Mouse (Mus musculus): ENCODE results near the gene Bcar3. TPM values are rescaled to one million over a fixed set of nuclear protein-coding genes. Genes with fewer than 3 reads are reported as not detected.

Bcar3 gene
- total and polyA plus RNA-seq, 3 experiments = not detected

DNA sequence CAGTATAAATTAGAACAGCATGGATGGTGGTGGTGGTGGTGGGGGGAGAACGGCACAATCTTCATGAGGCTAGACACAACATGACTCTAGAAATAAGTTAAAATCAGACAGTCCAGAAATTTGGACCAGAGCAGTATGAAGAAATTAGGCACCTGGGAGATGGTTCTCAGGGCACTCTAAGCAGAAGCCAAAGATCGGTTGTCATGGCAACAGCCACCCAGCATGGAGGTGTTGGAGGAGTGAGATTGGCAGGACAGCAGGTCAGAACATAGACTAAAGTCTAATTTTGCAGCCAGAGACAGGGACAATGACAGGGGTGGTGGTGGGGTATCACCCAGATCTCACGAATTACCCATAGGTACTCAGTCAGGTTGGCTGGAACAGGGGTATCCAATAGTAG is 182.7 kb downstream of the Bcar3 start:
- Histone ChIP-seq H3K4me1 (ENCODE audit: control insufficient read depth in 1 of 2, insufficient read depth in 2 of 2, low read length in 2 of 2) (no peaks in the 10 kb centered on the region), H3K27ac (ENCODE audit: control insufficient read depth, low read depth, low read length) (no peak overlapping the region), H3K9me3 (replicated peaks; ENCODE audit: insufficient read depth, low read length) (no peaks in the 10 kb centered on the region), H3K36me3 (ENCODE audit: control insufficient read depth in 1 of 2, insufficient read depth in 2 of 2, low read length in 2 of 2) (no peaks in the 10 kb centered on the region), H3K9ac (ENCODE audit: control insufficient read depth, low read depth, low read length, poor library complexity, severe bottlenecking) (no peak overlapping the region), H3K27me3 (ENCODE audit: control insufficient read depth in 1 of 2, insufficient read depth in 2 of 2, low read length in 2 of 2) (no peaks in the 10 kb centered on the region), H3K79me2 (ENCODE audit: control insufficient read depth, insufficient read depth, low read length, poor library complexity) (no peaks in the 10 kb centered on the region), H3K4me3 (ENCODE audit: control insufficient read depth in 1 of 2, insufficient read depth in 1 of 2, low read depth in 2 of 2, low read length in 2 of 2) (no peak overlapping the region)
- DNase-seq (ENCODE audit: low read depth, low spot score) = no peak
- no peak for TF ChIP-seq CTCF (IDR thresholded peaks at IDR 0.05 in 2 of 3, conservative IDR thresholded peaks at IDR 0.05 in 1 of 3; ENCODE audit: control insufficient read depth in 1 of 3, insufficient read depth in 1 of 3, low read depth in 2 of 3, low read length in 3 of 3, poor library complexity in 1 of 3, severe bottlenecking in 1 of 3)
- no peak for TF ChIP-seq ZC3H11A (IDR thresholded peaks at IDR 0.05; ENCODE audit: low read depth, low read length)
- no peak for TF ChIP-seq SMC3 (IDR thresholded peaks at IDR 0.05; ENCODE audit: low read depth, low read length)
- TF ChIP-seq ZMIZ1 (IDR thresholded peaks at IDR 0.05; ENCODE audit: low read depth, low read length) = no peak
- TF ChIP-seq MYB (IDR thresholded peaks at IDR 0.05; ENCODE audit: low read depth, low read length) = no peak
- TF ChIP-seq GATA1 (IDR thresholded peaks at IDR 0.05; ENCODE audit: low read depth, low read length) = no peak
- TF ChIP-seq USF1 (IDR thresholded peaks at IDR 0.05; ENCODE audit: low read depth, low read length) = no peak
- no peak for TF ChIP-seq ELF1 (IDR thresholded peaks at IDR 0.05; ENCODE audit: low read depth, low read length)
- no peak for TF ChIP-seq CHD1 (IDR thresholded peaks at IDR 0.05; ENCODE audit: low read depth, low read length)
- no peak for TF ChIP-seq UBTF (IDR thresholded peaks at IDR 0.05; ENCODE audit: borderline replicate concordance, insufficient read depth, low read depth, low read length)
- TF ChIP-seq TCF12 (IDR thresholded peaks at IDR 0.05; ENCODE audit: low read depth, low read length) = no peak
- no peak for TF ChIP-seq HCFC1 (IDR thresholded peaks at IDR 0.05; ENCODE audit: low read depth, low read length)
- TF ChIP-seq CHD2 (IDR thresholded peaks at IDR 0.05; ENCODE audit: low read length) = no peak

DNA sequence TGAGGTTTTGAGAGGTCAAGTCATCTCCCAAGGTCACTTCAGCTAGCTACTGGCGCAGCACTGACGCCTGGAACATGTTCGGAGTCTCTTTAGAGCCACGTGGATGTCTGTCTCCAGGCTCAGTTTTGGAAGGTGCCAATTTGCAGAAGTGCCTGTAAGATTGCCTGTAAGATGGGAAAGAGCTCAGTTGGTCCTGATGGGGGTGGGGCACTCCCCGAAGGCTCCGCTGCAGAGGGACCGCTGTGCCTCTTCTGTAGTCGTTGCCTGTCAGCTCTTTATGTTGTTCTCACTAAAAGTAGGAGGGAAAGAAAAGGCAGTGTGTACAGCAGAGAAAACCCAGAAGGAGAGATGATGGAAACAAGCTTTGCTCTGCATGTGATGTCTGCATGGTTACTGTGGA is 183.6 kb downstream of the Bcar3 start:
- DNase-seq (ENCODE audit: low read depth, low spot score) = no peak
- H3K4me1 ChIP-seq (ENCODE audit: control insufficient read depth in 1 of 2, insufficient read depth in 2 of 2, low read length in 2 of 2) = no peaks in the 10 kb centered on the region
- TF ChIP-seq ETS1 (IDR thresholded peaks at IDR 0.05; ENCODE audit: low read depth, low read length) (no peak), MXI1 (IDR thresholded peaks at IDR 0.05; ENCODE audit: low read depth, low read length) (no peak), MYC (IDR thresholded peaks at IDR 0.05; ENCODE audit: low read depth, low read length) (no peak), NRF1 (IDR thresholded peaks at IDR 0.05; ENCODE audit: insufficient read depth, low read depth, low read length, poor library complexity, severe bottlenecking) (no peak), UBTF (IDR thresholded peaks at IDR 0.05; ENCODE audit: borderline replicate concordance, insufficient read depth, low read depth, low read length) (no peak), POLR2AphosphoS2 (IDR thresholded peaks at IDR 0.05; ENCODE audit: low read length) (no peak), POLR2A (IDR thresholded peaks at IDR 0.05; ENCODE audit: control insufficient read depth in 1 of 2, insufficient read depth in 1 of 2, low read depth in 1 of 2, low read length in 2 of 2, poor library complexity in 1 of 2) (no peak), ZNF384 (IDR thresholded peaks at IDR 0.05; ENCODE audit: low read depth, low read length) (no peak)
- no peaks in the 10 kb centered on the region for H3K36me3 ChIP-seq (ENCODE audit: control insufficient read depth in 1 of 2, insufficient read depth in 2 of 2, low read length in 2 of 2)
- no peak overlapping the region for H3K4me3 ChIP-seq (ENCODE audit: control insufficient read depth in 1 of 2, insufficient read depth in 1 of 2, low read depth in 2 of 2, low read length in 2 of 2)
- no peaks in the 10 kb centered on the region for H3K79me2 ChIP-seq (ENCODE audit: control insufficient read depth, insufficient read depth, low read length, poor library complexity)
- no peak overlapping the region for H3K9ac ChIP-seq (ENCODE audit: control insufficient read depth, low read depth, low read length, poor library complexity, severe bottlenecking)
- no peak overlapping the region for H3K27ac ChIP-seq (ENCODE audit: control insufficient read depth, low read depth, low read length)
- no peaks in the 10 kb centered on the region for H3K27me3 ChIP-seq (ENCODE audit: control insufficient read depth in 1 of 2, insufficient read depth in 2 of 2, low read length in 2 of 2)
- no peaks in the 10 kb centered on the region for H3K9me3 ChIP-seq (replicated peaks; ENCODE audit: insufficient read depth, low read length)

All from MEL (cell line).